8 mouse cellular contexts compared by ENCODE assay signal in genomic region chr7:141454967-141455551, GRCm38 (mm10). TPM values are rescaled to one million over a fixed set of nuclear protein-coding genes. Genes with fewer than 3 reads are reported as not detected.
A peak's percentile ranks its signal among the peaks of the same experiment; 100 is the strongest.
DNase-seq lines count a peak whose midpoint lies in the region; ATAC-seq and TF ChIP-seq lines count a peak whose summit lies in the region.

Gene Pnpla2, plus strand, starts transcription at chr7:141455198.

- H3K9ac ChIP-seq in lung, postnatal 0 days (replicated peaks; ENCODE audit: low read depth) = peak within 1 kb of the TSS; percentile 84

- H3K27ac ChIP-seq in cerebellum, adult 2 months (ENCODE audit: insufficient read depth, low read length) = peak within 1 kb of the TSS; percentile 91
- H3K27ac ChIP-seq in lung, postnatal 0 days (ENCODE audit: low read length) = peak within 1 kb of the TSS; percentile 99

- WGBS in cerebellum, adult 2 months = under 1% methylated on average over 45 of the region's 45 CpGs
- WGBS in lung, postnatal 0 days = under 1% methylated on average over 45 of the region's 45 CpGs

- no peak for TF ChIP-seq EP300 in lung, postnatal 0 days (IDR thresholded peaks at IDR 0.05)

- H3K9me3 ChIP-seq in lung, postnatal 0 days (ENCODE audit: low read length) = no peaks in the 10 kb centered on the region

- ATAC-seq in lung, postnatal 0 days = peak; percentile 88

- no peaks in the 10 kb centered on the region for H3K27me3 ChIP-seq in cerebellum, adult 2 months (ENCODE audit: control insufficient read depth, insufficient read depth, low read length)
- no peaks in the 10 kb centered on the region for H3K27me3 ChIP-seq in lung, postnatal 0 days (replicated peaks; ENCODE audit: insufficient read depth, low read length)

- peaks cover 22% of the 10 kb centered on the region for H3K36me3 ChIP-seq in lung, postnatal 0 days (ENCODE audit: insufficient read depth, low read length)

- peak within 1 kb of the TSS; percentile 72 for H3K4me3 ChIP-seq in cerebellum, adult 2 months (replicated peaks; ENCODE audit: insufficient read depth, low read depth, low read length)
- peak within 1 kb of the TSS; percentile 69 for H3K4me3 ChIP-seq in lung, postnatal 0 days (ENCODE audit: low read depth, low read length)

- no peak for TF ChIP-seq CTCF in cerebellum, adult 2 months (IDR thresholded peaks at IDR 0.05; ENCODE audit: borderline replicate concordance, insufficient read depth, low read depth, low read length)
- peak; percentile 32; the same call in 1 of the 2 replicates for TF ChIP-seq CTCF in lung, postnatal 0 days (IDR thresholded peaks at IDR 0.05)

- H3K4me2 ChIP-seq in lung, postnatal 0 days (replicated peaks; ENCODE audit: low read depth, low read length) = peak within 1 kb of the TSS; percentile 82

- peak; percentile 74 for DNase-seq in MEL-GATA-1-ER (ENCODE audit: extremely low read depth, low read depth)
- DNase-seq in cerebellum, adult 2 months = peak; percentile 89 to 90
- peak; percentile 84 for DNase-seq in forelimb bud, embryonic 11.5 days (ENCODE audit: low read depth, low spot score)
- peak; percentile 97 for DNase-seq in heart, postnatal 4 days
- peak; percentile 92 for DNase-seq in layer of hippocampus, adult 9-11 months
- DNase-seq in lung, postnatal 0 days (ENCODE audit: low spot score) = peak; percentile 98
- DNase-seq in ovary, postnatal 10 days (ENCODE audit: low spot score) = peak; percentile 85
- DNase-seq in thymus, postnatal 0 days (ENCODE audit: low spot score) = peak; percentile 93

- peak; percentile 75 for TF ChIP-seq POLR2A in cerebellum, adult 2 months (IDR thresholded peaks at IDR 0.05; ENCODE audit: borderline replicate concordance, insufficient read depth, low read length)

- peaks cover 45% of the 10 kb centered on the region for H3K4me1 ChIP-seq in cerebellum, adult 2 months (ENCODE audit: control insufficient read depth, insufficient read depth, low read length)
- H3K4me1 ChIP-seq in lung, postnatal 0 days (ENCODE audit: insufficient read depth, low read depth, low read length) = peaks cover 19% of the 10 kb centered on the region

RNA-seq across cellular contexts. Expression of gene Pnpla2, which starts in this region (rescaled TPM):
- polyA plus RNA-seq in cerebellum, adult 2 months (2012; rRNA removed) = 46.8 and 51.3 TPM in 2 replicates
- total RNA-seq in heart, postnatal 4 days (2021) = 100 to 1,000 TPM; 118 to 127 TPM
- polyA plus RNA-seq in lung, postnatal 0 days (2015; fragmentation: Nextera tagmentation; extraction: Ambion mirVana) = 96.0 and 116 TPM in 2 replicates
- 49.2 and 50.5 TPM in 2 replicates for polyA plus RNA-seq in thymus, postnatal 0 days (2015; fragmentation: Nextera tagmentation; extraction: Ambion mirVana)

Comparison
In these comparisons a context has a peak if more than half of its experiments do, and no peak if none do; other contexts are left out.
1. Peak in every context shown above with its lines: DNase-seq, ATAC-seq, H3K4me3 ChIP-seq and H3K27ac ChIP-seq.